Mouse (Mus musculus): ENCODE measurements around the gene Def8. TPM values are rescaled to one million over a fixed set of nuclear protein-coding genes. Genes with fewer than 3 reads are reported as not detected.

Def8 gene
- polyA plus RNA-seq, 1 experiment from 2014 or later = 33.4 TPM

DNA sequence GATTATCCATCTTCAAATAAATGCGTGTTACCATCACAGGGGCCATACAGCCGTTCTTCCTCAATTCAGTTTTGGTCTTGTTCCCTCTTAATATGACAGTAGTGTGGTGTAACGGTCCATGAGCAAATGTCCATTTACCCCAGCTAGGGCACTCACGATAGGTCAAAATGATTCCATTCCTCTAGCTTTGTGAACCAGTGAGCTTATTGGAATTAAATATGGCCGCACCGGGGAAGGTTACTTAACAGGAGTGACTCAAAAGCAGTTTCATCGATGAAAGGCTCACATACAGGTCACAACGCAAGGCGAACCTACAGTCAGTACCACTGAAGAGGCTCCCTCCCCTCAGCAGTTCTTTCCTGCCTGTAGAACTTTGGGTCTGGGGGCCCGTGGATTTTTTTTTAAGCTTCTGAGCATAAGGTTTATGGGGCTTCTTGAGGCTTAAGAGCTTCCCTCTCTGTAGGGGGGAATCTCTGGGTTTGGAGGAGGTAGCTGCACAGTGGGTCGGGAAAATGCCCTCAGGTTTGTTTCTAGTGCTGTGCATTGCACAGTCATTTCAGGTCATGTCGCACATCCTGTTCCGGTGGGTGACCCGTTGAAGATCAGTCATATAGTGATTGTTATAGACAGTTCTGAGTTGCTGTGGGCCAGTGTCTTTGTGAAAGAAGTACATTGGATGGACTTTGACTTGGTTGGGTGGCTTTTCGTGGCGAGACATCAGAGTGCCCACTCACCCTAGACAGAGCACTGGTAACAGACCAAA is 55.3 kb downstream of the Def8 start:
- peak overlapping the region; percentile 87 for H3K27ac ChIP-seq
- H3K4me3 ChIP-seq (replicated peaks; ENCODE audit: low read depth, low read length) = peak overlapping the region; percentile 76
- H3K36me3 ChIP-seq (ENCODE audit: insufficient read depth, low read length) = 0 out of 2 replicates have a peak, but pooled peaks cover 9% of the 10 kb centered on the region
- H3K9ac ChIP-seq (ENCODE audit: low read depth, low read length) = peak overlapping the region; percentile 74
- DNase-seq (ENCODE audit: low spot score) (peak; percentile 21), ATAC-seq (replicated peaks; ENCODE audit: low FRiP score, low read depth) (no peak)
- 30% methylated on average over 16 of the region's 16 CpGs for WGBS
- TF ChIP-seq CTCF (IDR thresholded peaks at IDR 0.05; ENCODE audit: low read depth) = no peak
- peaks cover 10% of the 10 kb centered on the region for H3K4me1 ChIP-seq (replicated peaks; ENCODE audit: insufficient read depth, low read length)
- peak overlapping the region; percentile 87 for H3K4me2 ChIP-seq (ENCODE audit: low read length)
- H3K27me3 ChIP-seq (ENCODE audit: insufficient read depth, low read length) = no peaks in the 10 kb centered on the region
- H3K9me3 ChIP-seq (replicated peaks; ENCODE audit: low read length) = no peaks in the 10 kb centered on the region

GRCm38 (mm10) chr8:123482627-123483026 is 59.3 kb downstream of the Def8 start:
- 90% methylated on average over 7 of the region's 7 CpGs for WGBS
- Histone ChIP-seq H3K9me3 (replicated peaks; ENCODE audit: low read length) (no peaks in the 10 kb centered on the region), H3K36me3 (ENCODE audit: insufficient read depth, low read length) (peaks cover 40% of the 10 kb centered on the region; the same call in 1 of the 2 replicates), H3K27me3 (ENCODE audit: insufficient read depth, low read length) (no peaks in the 10 kb centered on the region), H3K4me1 (replicated peaks; ENCODE audit: insufficient read depth, low read length) (peaks cover 10% of the 10 kb centered on the region), H3K4me3 (replicated peaks; ENCODE audit: low read depth, low read length) (no peak overlapping the region), H3K27ac (no peak overlapping the region), H3K4me2 (ENCODE audit: low read length) (no peak overlapping the region), H3K9ac (ENCODE audit: low read depth, low read length) (no peak overlapping the region)
- DNase-seq (ENCODE audit: low spot score) = peak; percentile 29
- TF ChIP-seq CTCF (IDR thresholded peaks at IDR 0.05; ENCODE audit: low read depth) = peak; percentile 49
- ATAC-seq (replicated peaks; ENCODE audit: low FRiP score, low read depth) = no peak

- Histone ChIP-seq H3K27me3 (ENCODE audit: insufficient read depth, low read length) (no peaks in the 10 kb centered on the region), H3K9me3 (replicated peaks; ENCODE audit: low read length) (no peaks in the 10 kb centered on the region), H3K9ac (ENCODE audit: low read depth, low read length) (no peak overlapping the region), H3K4me1 (replicated peaks; ENCODE audit: insufficient read depth, low read length) (no peaks in the 10 kb centered on the region), H3K4me3 (replicated peaks; ENCODE audit: low read depth, low read length) (no peak overlapping the region), H3K36me3 (ENCODE audit: insufficient read depth, low read length) (peaks cover 82% of the 10 kb centered on the region), H3K4me2 (ENCODE audit: low read length) (no peak overlapping the region), H3K27ac (no peak overlapping the region)
- no peak for ATAC-seq (replicated peaks; ENCODE audit: low FRiP score, low read depth)
- no peak for DNase-seq (ENCODE audit: low spot score)
- WGBS = 92% methylated on average over 15 of the region's 15 CpGs
- TF ChIP-seq CTCF (IDR thresholded peaks at IDR 0.05; ENCODE audit: low read depth) = no peak
Measured at GRCm38 (mm10) chr8:123491280-123492075, 68.2 kb downstream of the Def8 start.

DNA sequence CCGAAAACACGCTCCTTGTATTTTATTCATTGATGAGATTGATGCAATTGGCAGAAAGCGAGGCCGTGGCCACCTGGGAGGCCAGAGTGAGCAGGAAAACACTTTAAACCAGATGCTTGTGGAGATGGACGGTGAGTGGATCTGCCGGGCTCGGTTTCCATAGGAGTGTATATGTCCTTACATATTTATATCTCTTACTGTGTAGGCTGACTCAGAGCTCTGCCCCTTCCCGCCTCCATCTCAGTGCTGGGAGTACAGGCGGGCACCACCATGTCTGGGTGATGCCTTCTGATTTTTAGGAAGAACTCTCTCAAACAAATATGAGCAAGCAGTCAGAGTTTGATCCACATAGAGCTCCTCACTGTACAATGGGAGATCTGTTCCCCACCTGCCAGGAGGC is 69.6 kb downstream of the Def8 start:
- peaks cover 72% of the 10 kb centered on the region for H3K36me3 ChIP-seq (ENCODE audit: insufficient read depth, low read length)
- no peak overlapping the region for H3K9ac ChIP-seq (ENCODE audit: low read depth, low read length)
- H3K27me3 ChIP-seq (ENCODE audit: insufficient read depth, low read length) = no peaks in the 10 kb centered on the region
- no peak overlapping the region for H3K4me2 ChIP-seq (ENCODE audit: low read length)
- no peaks in the 10 kb centered on the region for H3K9me3 ChIP-seq (replicated peaks; ENCODE audit: low read length)
- H3K27ac ChIP-seq = no peak overlapping the region
- no peak for ATAC-seq (replicated peaks; ENCODE audit: low FRiP score, low read depth)
- TF ChIP-seq CTCF (IDR thresholded peaks at IDR 0.05; ENCODE audit: low read depth) = no peak
- over 99% methylated on average over 9 of the region's 9 CpGs for WGBS
- H3K4me3 ChIP-seq (replicated peaks; ENCODE audit: low read depth, low read length) = no peak overlapping the region
- no peaks in the 10 kb centered on the region for H3K4me1 ChIP-seq (replicated peaks; ENCODE audit: insufficient read depth, low read length)
- DNase-seq (ENCODE audit: low spot score) = no peak

GRCm38 (mm10) chr8:123497699-123498098 is 74.4 kb downstream of the Def8 start:
- Histone ChIP-seq H3K4me2 (ENCODE audit: low read length) (no peak overlapping the region), H3K27me3 (ENCODE audit: insufficient read depth, low read length) (no peaks in the 10 kb centered on the region), H3K4me3 (replicated peaks; ENCODE audit: low read depth, low read length) (no peak overlapping the region), H3K9ac (ENCODE audit: low read depth, low read length) (no peak overlapping the region), H3K9me3 (replicated peaks; ENCODE audit: low read length) (no peaks in the 10 kb centered on the region), H3K36me3 (ENCODE audit: insufficient read depth, low read length) (peaks cover 68% of the 10 kb centered on the region), H3K4me1 (replicated peaks; ENCODE audit: insufficient read depth, low read length) (no peaks in the 10 kb centered on the region), H3K27ac (no peak overlapping the region)
- no peak for ATAC-seq (replicated peaks; ENCODE audit: low FRiP score, low read depth)
- peak; percentile 31; the same call in 1 of the 2 replicates for TF ChIP-seq CTCF (IDR thresholded peaks at IDR 0.05; ENCODE audit: low read depth)
- no peak for DNase-seq (ENCODE audit: low spot score)
- 82% methylated on average over 4 of the region's 4 CpGs for WGBS

GRCm38 (mm10) chr8:123498963-123499362 is 75.6 kb downstream of the Def8 start:
- H3K4me3 ChIP-seq (replicated peaks; ENCODE audit: low read depth, low read length) = no peak overlapping the region
- no peaks in the 10 kb centered on the region for H3K27me3 ChIP-seq (ENCODE audit: insufficient read depth, low read length)
- no peak overlapping the region for H3K4me2 ChIP-seq (ENCODE audit: low read length)
- ATAC-seq (replicated peaks; ENCODE audit: low FRiP score, low read depth) (no peak), DNase-seq (ENCODE audit: low spot score) (no peak)
- TF ChIP-seq CTCF (IDR thresholded peaks at IDR 0.05; ENCODE audit: low read depth) = no peak
- H3K36me3 ChIP-seq (ENCODE audit: insufficient read depth, low read length) = peaks cover 67% of the 10 kb centered on the region
- WGBS = 87% methylated on average over 11 of the region's 11 CpGs
- H3K27ac ChIP-seq = no peak overlapping the region
- H3K9me3 ChIP-seq (replicated peaks; ENCODE audit: low read length) = no peaks in the 10 kb centered on the region
- no peak overlapping the region for H3K9ac ChIP-seq (ENCODE audit: low read depth, low read length)
- H3K4me1 ChIP-seq (replicated peaks; ENCODE audit: insufficient read depth, low read length) = no peaks in the 10 kb centered on the region

Measured in kidney, postnatal 0 days (tissue).